Mouse (Mus musculus): ENCODE results near the gene Cpeb1. TPM values are rescaled to one million over a fixed set of nuclear protein-coding genes. Genes with fewer than 3 reads are reported as not detected.

Cpeb1 gene
- polyA plus RNA-seq (2012; rRNA removed), result 1.5 and 2.3 TPM in 2 replicates

GRCm38 (mm10) chr7:81455155-81455651 lies at the start of gene Cpeb1:
Gene Cpeb1 (minus strand): TSS chr7:81455465.

GRCm38 (mm10) chr7:81498181-81498580 lies 42.9 kb upstream of the Cpeb1 start, which contains the start of gene BC048679:
Gene BC048679 (minus strand): TSS chr7:81498281.

GRCm38 (mm10) chr7:81493331-81494021 lies 38.2 kb upstream of the Cpeb1 start, which contains the start of gene Ap3b2:
Gene Ap3b2 (minus strand): TSS chr7:81493925.

GRCm38 (mm10) chr7:81344544-81345446 lies 110.5 kb downstream of the Cpeb1 start, which contains the start of gene Rps17:
Gene Rps17 (minus strand): TSS chr7:81345254.

Other genes with a start within 250 kb of the Cpeb1 start
- 2.4 and 3.9 TPM in 2 replicates for gene Pde8a, start 241.9 kb downstream of the Cpeb1 start, polyA plus RNA-seq (2012; rRNA removed)
- gene Rps17, start 110.2 kb downstream of the Cpeb1 start, polyA plus RNA-seq (2012; rRNA removed), result 1,462 and 2,852 TPM in 2 replicates
- gene Ap3b2, start 38.5 kb upstream of the Cpeb1 start, polyA plus RNA-seq (2012; rRNA removed), result 28.8 and 35.1 TPM in 2 replicates
- gene BC048679, start 42.8 kb upstream of the Cpeb1 start, polyA plus RNA-seq (2012; rRNA removed), result 0.21 TPM in 1 of 2 replicates, not detected in the other
- 0.55 and 0.73 TPM in 2 replicates for gene Fsd2, start 111.5 kb upstream of the Cpeb1 start, polyA plus RNA-seq (2012; rRNA removed)
- 8.6 and 13.1 TPM in 2 replicates for gene Whamm, start 115.8 kb upstream of the Cpeb1 start, polyA plus RNA-seq (2012; rRNA removed)

Data from central nervous system, embryonic 11.5 days (tissue).